Mouse (Mus musculus) urinary bladder, adult 18-20 months (tissue): ENCODE measurements at regions not wholly inside any gene's neighbourhood (a gene's known extent, or its start where the extent isn't known, plus 50 kb on each side); places are given as distances from the start of the nearest gene placed in this dataset.
"Not testable (repeated sequence)": the region's sequence is repeated elsewhere in the genome, so short reads cannot be mapped to it uniquely, and the experiment has no call there.

ENCODE experiments used
- DNase-seq, 2 experiments: peaks; one replicate each; pipeline ENCODE4 v3.0.0; 2022; ENCODE audit warnings: low spot score in 2 of 2, mixed read lengths in 2 of 2

GRCm38 (mm10) chr8:30063148-30063547, 2615.7 kb downstream of the Poteg start:
- no peak for DNase-seq

GRCm38 (mm10) chr8:30077726-30078125, 2630.3 kb downstream of the Poteg start:
- DNase-seq = no peak

GRCm38 (mm10) chr8:30127766-30128165, 2680.3 kb downstream of the Poteg start:
- DNase-seq = no peak

- DNase-seq = no peak
These were observed 2687.5 kb downstream of the Poteg start for GRCm38 (mm10) chr8:30134999-30135398.

GRCm38 (mm10) chr8:30151181-30151844, 2703.8 kb downstream of the Poteg start:
- no peak for DNase-seq

GRCm38 (mm10) chr8:30152921-30153320, 2705.5 kb downstream of the Poteg start:
- no peak for DNase-seq

GRCm38 (mm10) chr8:30171881-30172280, 2724.4 kb downstream of the Poteg start:
- DNase-seq = no peak

GRCm38 (mm10) chr8:30202746-30203145, 2755.3 kb downstream of the Poteg start:
- not testable (repeated sequence) for DNase-seq

GRCm38 (mm10) chr8:30227354-30227753, 2779.9 kb downstream of the Poteg start:
- DNase-seq = no peak

GRCm38 (mm10) chr8:30233266-30233665, 2785.8 kb downstream of the Poteg start:
- no peak for DNase-seq

- no peak for DNase-seq
These were observed 2804.3 kb downstream of the Poteg start for GRCm38 (mm10) chr8:30251797-30252196.

- no peak for DNase-seq
These were observed 2822.8 kb downstream of the Poteg start for GRCm38 (mm10) chr8:30269949-30270910.

GRCm38 (mm10) chr8:30289169-30289568, 2841.7 kb downstream of the Poteg start:
- no peak for DNase-seq

- DNase-seq = no peak
These were observed 2883.7 kb downstream of the Poteg start for GRCm38 (mm10) chr8:30331201-30331600.

- DNase-seq = no peak
These were observed 2885.9 kb downstream of the Poteg start for GRCm38 (mm10) chr8:30333352-30333751.

- DNase-seq = no peak
These were observed 2912.0 kb downstream of the Poteg start for GRCm38 (mm10) chr8:30359464-30359863.

GRCm38 (mm10) chr8:30365721-30366120, 2918.3 kb downstream of the Poteg start:
- no peak for DNase-seq

GRCm38 (mm10) chr8:30391936-30392335, 2944.5 kb downstream of the Poteg start:
- no peak for DNase-seq

- no peak for DNase-seq
These were observed 2989.1 kb upstream of the 5930422O12Rik start for GRCm38 (mm10) chr8:30439423-30439822.

GRCm38 (mm10) chr8:30441821-30442220, 2986.7 kb upstream of the 5930422O12Rik start:
- DNase-seq = no peak

- no peak for DNase-seq
These were observed 2984.6 kb upstream of the 5930422O12Rik start for GRCm38 (mm10) chr8:30443874-30444273.

GRCm38 (mm10) chr8:30444274-30444673, 2984.2 kb upstream of the 5930422O12Rik start:
- DNase-seq = no peak

GRCm38 (mm10) chr8:30458136-30458535, 2970.4 kb upstream of the 5930422O12Rik start:
- DNase-seq = no peak
